Mouse (Mus musculus) c-Kit-negative CD71-positive TER-119-positive erythroid progenitor cells, embryonic 14.5 days (primary cell): Measurements from ENCODE around the gene Hist2h2aa2.
A peak's percentile ranks its signal among the peaks of the same experiment; 100 is the strongest.

Source experiments
- DNase-seq: peaks from one replicate; pipeline ENCODE4 v3.0.0-alpha.2; 2013; ENCODE audit warnings: low read depth, low spot score

Hist2h2aa2 gene

GRCm38 (mm10) chr3:96237335-96237903, 2.7 kb downstream of the Hist2h2aa2 start:
- DNase-seq: no peak

- no peak for DNase-seq
These were observed 3.2 kb downstream of the Hist2h2aa2 start for GRCm38 (mm10) chr3:96236834-96237334.

- no peak for DNase-seq
These were observed 4.2 kb downstream of the Hist2h2aa2 start for GRCm38 (mm10) chr3:96235836-96236235.

- DNase-seq: no peak
These were observed 5.2 kb downstream of the Hist2h2aa2 start for GRCm38 (mm10) chr3:96234914-96235313.

GRCm38 (mm10) chr3:96231758-96232120, 8.3 kb downstream of the Hist2h2aa2 start:
- no peak for DNase-seq

GRCm38 (mm10) chr3:96230910-96231757, 8.9 kb downstream of the Hist2h2aa2 start:
- no peak for DNase-seq

- no peak for DNase-seq
These were observed 9.7 kb downstream of the Hist2h2aa2 start for GRCm38 (mm10) chr3:96230404-96230803.

GRCm38 (mm10) chr3:96228828-96229227, 11.2 kb downstream of the Hist2h2aa2 start:
- DNase-seq: no peak

- no peak for DNase-seq
These were observed 13.1 kb downstream of the Hist2h2aa2 start for GRCm38 (mm10) chr3:96226695-96227648.

GRCm38 (mm10) chr3:96225421-96225820, 14.7 kb downstream of the Hist2h2aa2 start:
- DNase-seq: no peak

- DNase-seq: no peak
These were observed 17.3 kb downstream of the Hist2h2aa2 start for GRCm38 (mm10) chr3:96222774-96223173.

GRCm38 (mm10) chr3:96221640-96222038, 18.4 kb downstream of the Hist2h2aa2 start:
- DNase-seq: no peak

GRCm38 (mm10) chr3:96220765-96221639, 19.1 kb downstream of the Hist2h2aa2 start, which contains the start of the genes Hist2h2ac and Hist2h2be:
Gene Hist2h2ac, minus strand, starts transcription at chr3:96220880.
Gene Hist2h2be, plus strand, starts transcription at chr3:96221119.
- peak; percentile 94 for DNase-seq

- DNase-seq: peak; percentile 60
These were observed 19.8 kb downstream of the Hist2h2aa2 start for GRCm38 (mm10) chr3:96220131-96220764.

GRCm38 (mm10) chr3:96219661-96220130, 20.4 kb downstream of the Hist2h2aa2 start, which contains the start of the genes Bola1 and Hist2h2ab:
Gene Bola1, minus strand, starts transcription at chr3:96219709.
Gene Hist2h2ab, plus strand, starts transcription at chr3:96219865.
- DNase-seq: peak; percentile 68

- DNase-seq: no peak
These were observed 20.9 kb downstream of the Hist2h2aa2 start for GRCm38 (mm10) chr3:96219191-96219641.

- DNase-seq: no peak
These were observed 30.8 kb downstream of the Hist2h2aa2 start for GRCm38 (mm10) chr3:96209242-96209641.

- DNase-seq: no peak
These were observed 32.3 kb downstream of the Hist2h2aa2 start for GRCm38 (mm10) chr3:96207819-96208218.

GRCm38 (mm10) chr3:96199731-96200130, 40.3 kb downstream of the Hist2h2aa2 start:
- no peak for DNase-seq
